Mouse (Mus musculus): ENCODE data around the gene Zfp524.
A peak's percentile ranks its signal among the peaks of the same experiment; 100 is the strongest.
"Not testable (repeated sequence)": the region's sequence is repeated elsewhere in the genome, so short reads cannot be mapped to it uniquely, and the experiment has no call there.

Gene Zfp524

GRCm38 (mm10) chr7:5016057-5016456 is 1.8 kb downstream of the Zfp524 start:
- DNase-seq (ENCODE audit: low spot score): no peak

- DNase-seq (ENCODE audit: low spot score): no peak
Measured at GRCm38 (mm10) chr7:5016920-5017319, 2.7 kb downstream of the Zfp524 start.

GRCm38 (mm10) chr7:5017352-5017751 is 3.1 kb downstream of the Zfp524 start:
- no peak for DNase-seq (ENCODE audit: low spot score)

GRCm38 (mm10) chr7:5017931-5018330 is 3.7 kb downstream of the Zfp524 start:
- DNase-seq (ENCODE audit: low spot score): no peak

- not testable (repeated sequence) for DNase-seq (ENCODE audit: low spot score)
Measured at GRCm38 (mm10) chr7:5019576-5019975, 5.4 kb downstream of the Zfp524 start.

- DNase-seq (ENCODE audit: low spot score): peak; percentile 96
Measured at GRCm38 (mm10) chr7:5020000-5020681, 5.9 kb downstream of the Zfp524 start, which contains the start of the genes Zfp865 and Ccdc106. Zfp865 (plus strand) TSS chr7:5020376. Ccdc106 (plus strand) TSS chr7:5020553.

- DNase-seq (ENCODE audit: low spot score): no peak
Measured at GRCm38 (mm10) chr7:5020685-5021084, 6.5 kb downstream of the Zfp524 start.

- DNase-seq (ENCODE audit: low spot score): no peak
Measured at GRCm38 (mm10) chr7:5021197-5021596, 7.0 kb downstream of the Zfp524 start.

- DNase-seq (ENCODE audit: low spot score): no peak
Measured at GRCm38 (mm10) chr7:5029543-5029942, 15.3 kb downstream of the Zfp524 start.

- DNase-seq (ENCODE audit: low spot score): no peak
Measured at GRCm38 (mm10) chr7:5029946-5030345, 15.7 kb downstream of the Zfp524 start.

GRCm38 (mm10) chr7:5030554-5031275 is 16.5 kb downstream of the Zfp524 start:
- DNase-seq (ENCODE audit: low spot score): no peak

GRCm38 (mm10) chr7:5031496-5031895 is 17.3 kb downstream of the Zfp524 start:
- no peak for DNase-seq (ENCODE audit: low spot score)

GRCm38 (mm10) chr7:5033818-5034217 is 19.6 kb downstream of the Zfp524 start, which contains the start of gene 4632433K11Rik:
4632433K11Rik (plus strand) TSS chr7:5034118.
- no peak for DNase-seq (ENCODE audit: low spot score)

GRCm38 (mm10) chr7:5035628-5036027 is 21.4 kb downstream of the Zfp524 start:
- no peak for DNase-seq (ENCODE audit: low spot score)

GRCm38 (mm10) chr7:5036136-5036535 is 21.9 kb downstream of the Zfp524 start:
- no peak for DNase-seq (ENCODE audit: low spot score)

GRCm38 (mm10) chr7:5037026-5037425 is 22.8 kb downstream of the Zfp524 start:
- DNase-seq (ENCODE audit: low spot score): no peak

- no peak for DNase-seq (ENCODE audit: low spot score)
Measured at GRCm38 (mm10) chr7:5037467-5037866, 23.3 kb downstream of the Zfp524 start.

GRCm38 (mm10) chr7:5038109-5038732 is 24.0 kb downstream of the Zfp524 start, which contains the start of gene Zfp784:
Zfp784 (minus strand) TSS chr7:5038446.
- DNase-seq (ENCODE audit: low spot score): peak; percentile 82

GRCm38 (mm10) chr7:5038940-5039339 is 24.7 kb downstream of the Zfp524 start:
- DNase-seq (ENCODE audit: low spot score): no peak

GRCm38 (mm10) chr7:5044981-5045380 is 30.8 kb downstream of the Zfp524 start:
- no peak for DNase-seq (ENCODE audit: low spot score)

GRCm38 (mm10) chr7:5046112-5046511 is 31.9 kb downstream of the Zfp524 start:
- no peak for DNase-seq (ENCODE audit: low spot score)

- DNase-seq (ENCODE audit: low spot score): no peak
Measured at GRCm38 (mm10) chr7:5047313-5047712, 33.1 kb downstream of the Zfp524 start.
